Mouse (Mus musculus) lung, embryonic 16.5 days (tissue): ENCODE measurements at regions not wholly inside any gene's neighbourhood (a gene's known extent, or its start where the extent isn't known, plus 50 kb on each side); places are given as distances from the start of the nearest gene placed in this dataset.

Experiments
- ATAC-seq: fragments of 200-750 bp; cut with Nextera tagmentation; 2 replicates; pipeline ENCODE4 v1.8.0; 2017; ENCODE audit warnings: low read depth, mild to moderate bottlenecking, moderate library complexity
- H3K27ac ChIP-seq: fragments of 300-500 bp; sonication (generic); 2 replicates; pipeline ENCODE4 v1.5.1; 2014; ENCODE audit warnings: mild to moderate bottlenecking, control low read depth, low read length
- H3K27me3 ChIP-seq: fragments of 300-500 bp; sonication (generic); 2 replicates; pipeline ENCODE4 v1.6.1; 2014; ENCODE audit warnings: low read depth, low read length, mixed read lengths; ENCODE audit not compliant: control insufficient read depth, insufficient read depth
- H3K36me3 ChIP-seq: fragments of 300-500 bp; sonication (generic); 2 replicates; pipeline ENCODE4 v1.6.1; 2014; ENCODE audit warnings: low read length; ENCODE audit not compliant: control insufficient read depth, insufficient read depth
- H3K4me1 ChIP-seq: fragments of 300-500 bp; sonication (generic); replicated peaks from 2 replicates; pipeline ENCODE4 v1.6.1; 2014; ENCODE audit warnings: low read length, mixed read lengths; ENCODE audit not compliant: control insufficient read depth, insufficient read depth
- H3K4me2 ChIP-seq: fragments of 300-500 bp; sonication (generic); 2 replicates; pipeline ENCODE4 v1.6.1; 2014; ENCODE audit warnings: low read depth, low read length, control low read depth
- H3K4me3 ChIP-seq: fragments of 300-500 bp; sonication (generic); 2 replicates; pipeline ENCODE4 v1.5.1; 2014; ENCODE audit warnings: mild to moderate bottlenecking, low read length, control low read depth
- H3K9ac ChIP-seq: fragments of 300-500 bp; sonication (generic); 2 replicates; pipeline ENCODE4 v1.6.1; 2014; ENCODE audit warnings: low read length, control low read depth
- H3K9me3 ChIP-seq: fragments of 300-500 bp; sonication (generic); 2 replicates; pipeline ENCODE4 v1.6.1; 2016; ENCODE audit warnings: low read length; ENCODE audit not compliant: control insufficient read depth
- WGBS: fragments of 180-500 bp; shearing (Covaris S2); extraction: QIAGEN DNeasy Blood & Tissue Kit; methylation state at CpG from one replicate; pipeline ENCODE4 v1.1.7; 2014; 5-methylcytosine and 5-hydroxymethylcytosine counted together

GRCm38 (mm10) chr12:50765156-50765940 is 116.5 kb upstream of the Prkd1 start:
- no peak overlapping the region for H3K27ac ChIP-seq
- H3K27me3 ChIP-seq: no peaks in the 10 kb centered on the region
- H3K9ac ChIP-seq: no peak overlapping the region
- no peaks in the 10 kb centered on the region for H3K36me3 ChIP-seq
- no peaks in the 10 kb centered on the region for H3K4me1 ChIP-seq
- WGBS: 59% methylated on average over 8 of the region's 8 CpGs
- no peak for ATAC-seq
- no peak overlapping the region for H3K4me3 ChIP-seq
- no peak overlapping the region for H3K4me2 ChIP-seq
- H3K9me3 ChIP-seq: no peaks in the 10 kb centered on the region

- H3K4me1 ChIP-seq: no peaks in the 10 kb centered on the region
- no peaks in the 10 kb centered on the region for H3K36me3 ChIP-seq
- H3K27me3 ChIP-seq: no peaks in the 10 kb centered on the region
- H3K27ac ChIP-seq: no peak overlapping the region
- no peaks in the 10 kb centered on the region for H3K9me3 ChIP-seq
- no peak overlapping the region for H3K9ac ChIP-seq
- H3K4me2 ChIP-seq: no peak overlapping the region
- no peak for ATAC-seq
- WGBS: 60% methylated on average over 2 of the region's 2 CpGs
- no peak overlapping the region for H3K4me3 ChIP-seq
These were observed 115.6 kb upstream of the Prkd1 start for GRCm38 (mm10) chr12:50764457-50764856.

- no peak overlapping the region for H3K9ac ChIP-seq
- ATAC-seq: no peak
- no peaks in the 10 kb centered on the region for H3K4me1 ChIP-seq
- no peak overlapping the region for H3K4me3 ChIP-seq
- H3K27me3 ChIP-seq: no peaks in the 10 kb centered on the region
- H3K36me3 ChIP-seq: no peaks in the 10 kb centered on the region
- H3K4me2 ChIP-seq: no peak overlapping the region
- no peaks in the 10 kb centered on the region for H3K9me3 ChIP-seq
- 76% methylated on average over 9 of the region's 9 CpGs for WGBS
- H3K27ac ChIP-seq: no peak overlapping the region
These were observed 85.2 kb upstream of the Prkd1 start for GRCm38 (mm10) chr12:50734135-50734534.

DNA sequence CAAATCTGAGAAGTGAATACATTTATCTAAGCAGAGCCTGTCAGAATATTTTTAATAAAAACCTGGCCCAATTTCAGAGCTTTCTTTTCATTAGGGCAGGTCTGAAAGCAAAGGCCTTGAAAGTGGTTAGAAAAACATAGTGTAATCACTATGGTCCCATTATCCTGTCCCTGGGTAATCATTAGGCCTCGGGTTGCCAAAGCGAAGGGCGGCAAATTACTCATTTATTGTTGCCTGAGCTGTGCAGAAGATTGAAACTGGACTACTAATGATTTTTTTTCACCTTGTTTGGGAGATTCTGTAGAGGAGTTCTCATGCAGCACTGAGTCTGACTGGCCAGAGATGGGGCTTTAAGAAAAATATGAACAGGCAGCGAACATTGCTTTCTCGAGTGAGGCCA is 63.7 kb upstream of the Prkd1 start:
- no peaks in the 10 kb centered on the region for H3K36me3 ChIP-seq
- H3K9me3 ChIP-seq: no peaks in the 10 kb centered on the region
- WGBS: 72% methylated on average over 5 of the region's 5 CpGs
- H3K27ac ChIP-seq: no peak overlapping the region
- no peak for ATAC-seq
- H3K4me3 ChIP-seq: no peak overlapping the region
- H3K9ac ChIP-seq: no peak overlapping the region
- H3K4me1 ChIP-seq: no peaks in the 10 kb centered on the region
- H3K27me3 ChIP-seq: no peaks in the 10 kb centered on the region
- H3K4me2 ChIP-seq: no peak overlapping the region

DNA sequence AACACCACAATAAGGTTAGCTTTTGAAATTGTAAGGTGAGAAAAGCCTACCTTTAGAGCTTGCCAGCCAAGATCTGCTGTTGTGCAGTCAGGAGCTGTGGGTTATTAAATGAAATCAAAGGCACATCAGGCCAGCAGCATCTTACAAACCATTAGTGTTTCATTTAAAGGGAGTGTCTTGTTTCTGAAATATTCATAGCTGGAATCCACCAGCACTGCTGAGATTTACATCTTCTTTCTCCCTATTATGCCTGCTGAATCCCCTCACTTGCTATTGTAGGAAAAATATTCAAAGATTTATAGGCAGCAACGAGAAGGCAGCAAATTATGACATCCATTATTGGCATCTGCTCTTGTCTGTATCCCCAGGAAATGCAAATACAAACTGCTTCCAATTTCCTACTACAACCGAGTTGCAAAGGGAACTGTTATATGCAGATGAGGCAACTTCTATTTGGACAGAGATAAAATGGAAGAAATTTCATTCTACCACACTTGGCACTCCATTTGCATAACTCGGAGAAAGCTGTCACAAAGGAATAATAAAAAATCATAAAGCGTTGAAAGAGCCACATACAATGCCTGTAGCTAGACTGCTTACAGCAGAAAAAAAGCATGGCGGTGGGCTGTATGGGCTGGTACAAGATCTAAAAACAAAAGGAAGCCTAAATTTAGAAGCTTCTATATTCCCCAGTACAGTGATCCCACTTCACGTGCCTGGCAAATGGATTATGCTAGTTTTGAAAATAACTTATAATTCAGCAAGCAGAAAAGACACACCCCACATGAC is 60.3 kb upstream of the Prkd1 start:
- H3K4me1 ChIP-seq: no peaks in the 10 kb centered on the region
- H3K4me3 ChIP-seq: no peak overlapping the region
- no peaks in the 10 kb centered on the region for H3K36me3 ChIP-seq
- H3K9ac ChIP-seq: no peak overlapping the region
- WGBS: 76% methylated on average over 6 of the region's 6 CpGs
- no peak overlapping the region for H3K27ac ChIP-seq
- no peaks in the 10 kb centered on the region for H3K9me3 ChIP-seq
- H3K4me2 ChIP-seq: no peak overlapping the region
- ATAC-seq: no peak
- H3K27me3 ChIP-seq: no peaks in the 10 kb centered on the region

DNA sequence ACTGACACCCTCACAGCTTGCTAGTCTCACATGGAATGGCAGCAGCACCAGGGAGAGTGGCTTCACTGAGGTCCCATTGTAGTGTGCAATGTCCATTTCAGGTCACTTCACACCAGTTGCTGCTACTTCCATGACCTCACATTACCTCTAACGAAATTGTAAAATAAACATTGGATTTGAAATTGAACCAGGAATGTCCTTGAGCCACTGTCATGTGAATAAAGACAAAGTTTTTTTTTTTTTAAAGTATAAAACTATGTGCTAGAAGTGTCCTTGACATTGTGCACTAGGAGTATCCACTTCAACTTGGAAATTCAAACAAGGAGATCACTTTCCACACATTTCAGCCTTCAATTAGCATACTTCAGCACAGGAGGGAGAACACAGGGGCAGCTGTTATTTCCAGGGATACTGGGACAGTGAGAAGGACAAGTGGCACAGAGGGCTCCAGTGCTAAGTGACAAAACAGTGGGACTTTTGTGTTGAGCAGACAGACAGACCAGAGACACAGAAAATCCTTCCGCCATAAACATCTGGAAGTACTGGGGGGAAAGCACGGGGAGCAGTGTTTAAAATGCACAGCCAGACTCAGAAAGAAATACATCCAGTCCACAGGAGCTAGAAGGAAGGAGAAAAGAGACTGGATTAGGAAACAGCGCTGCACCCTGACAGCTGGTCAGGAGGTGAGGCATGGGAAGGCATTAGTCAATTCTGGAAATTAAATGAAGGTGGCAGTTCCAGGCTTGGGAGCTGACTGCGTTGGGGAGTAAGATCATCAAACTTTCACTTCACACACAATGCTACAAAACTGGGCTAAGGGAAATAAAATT is 49.9 kb upstream of the Prkd1 start:
- no peak overlapping the region for H3K4me2 ChIP-seq
- peak; percentile 91 for ATAC-seq
- H3K4me1 ChIP-seq: no peaks in the 10 kb centered on the region; the same call in 1 of the 2 replicates
- H3K27ac ChIP-seq: peak overlapping the region; percentile 53
- no peaks in the 10 kb centered on the region for H3K27me3 ChIP-seq
- H3K36me3 ChIP-seq: no peaks in the 10 kb centered on the region
- no peak overlapping the region for H3K9ac ChIP-seq
- no peak overlapping the region for H3K4me3 ChIP-seq
- H3K9me3 ChIP-seq: no peaks in the 10 kb centered on the region
- WGBS: 30% methylated on average over 5 of the region's 5 CpGs
